Mouse (Mus musculus) midbrain, embryonic 14.5 days (tissue): ENCODE data around the gene Olfr898. TPM values are rescaled to one million over a fixed set of nuclear protein-coding genes. Genes with fewer than 3 reads are reported as not detected.

Source experiments
- ATAC-seq: fragments of 200-750 bp; cut with Nextera tagmentation; 2 replicates; pipeline ENCODE4 v1.8.0; 2017; ENCODE audit warnings: moderate number of reproducible peaks, moderate library complexity; ENCODE audit not compliant: low FRiP score, low TSS enrichment
- DNase-seq: peaks from one replicate; pipeline ENCODE4 v3.0.0-alpha.2; 2015
- H3K27ac ChIP-seq: fragments of 300-500 bp; sonication (generic); replicated peaks from 2 replicates; pipeline ENCODE4 v1.5.1; 2014; ENCODE audit warnings: mild to moderate bottlenecking, low read depth, low read length, moderate library complexity
- H3K27me3 ChIP-seq: fragments of 300-500 bp; sonication (generic); 2 replicates; pipeline ENCODE4 v1.6.1; 2014; ENCODE audit warnings: low read length, control low read depth, mixed read lengths; ENCODE audit not compliant: control insufficient read depth, insufficient read depth
- H3K36me3 ChIP-seq: fragments of 300-500 bp; sonication (generic); 2 replicates; pipeline ENCODE4 v1.6.1; 2014; ENCODE audit warnings: low read length, control low read depth; ENCODE audit not compliant: control insufficient read depth, insufficient read depth
- H3K4me1 ChIP-seq: fragments of 300-500 bp; sonication (generic); 2 replicates; pipeline ENCODE4 v1.6.1; 2014; ENCODE audit warnings: mild to moderate bottlenecking, antibody characterized with exemption, low read length, control low read depth; ENCODE audit not compliant: control insufficient read depth, insufficient read depth
- H3K4me2 ChIP-seq: fragments of 300-500 bp; sonication (generic); 2 replicates; pipeline ENCODE4 v1.6.1; 2014; ENCODE audit warnings: mild to moderate bottlenecking, low read length, moderate library complexity
- H3K4me3 ChIP-seq: fragments of 300-500 bp; sonication (generic); replicated peaks from 2 replicates; pipeline ENCODE4 v1.5.1; 2014; ENCODE audit warnings: low read depth, low read length
- H3K9ac ChIP-seq: fragments of 300-500 bp; sonication (generic); replicated peaks from 2 replicates; pipeline ENCODE4 v1.6.1; 2014; ENCODE audit warnings: mild to moderate bottlenecking, low read length, moderate library complexity
- H3K9me3 ChIP-seq: fragments of 300-500 bp; sonication (generic); 2 replicates; pipeline ENCODE4 v1.6.1; 2016; ENCODE audit warnings: low read length, control low read depth, mixed read lengths; ENCODE audit not compliant: control insufficient read depth
- WGBS: fragments of 180-500 bp; shearing (Covaris S2); extraction: QIAGEN DNeasy Blood & Tissue Kit; methylation state at CpG from one replicate; pipeline ENCODE4 v1.1.7; 2014; 5-methylcytosine and 5-hydroxymethylcytosine counted together
- polyA plus RNA-seq: library from polyadenylated mRNA; unstranded; fragments of >200 nt; fragmentation: Nextera tagmentation; extraction: Ambion mirVana; gene quantifications from 2 replicates; pipeline ENCODE4 v1.2.1, GENCODE M21; 2014

Olfr898 gene
- polyA plus RNA-seq, result not detected in 2 replicates

- H3K4me2 ChIP-seq, result no peak within 1 kb of the TSS
- WGBS, result 97% methylated on average over 4 of the region's 4 CpGs
- DNase-seq (no peak), ATAC-seq (no peak)
- no peak within 1 kb of the TSS for H3K4me3 ChIP-seq
- H3K9ac ChIP-seq, result no peak within 1 kb of the TSS
- H3K4me1 ChIP-seq, result no peaks in the 10 kb centered on the region
- no peaks in the 10 kb centered on the region for H3K9me3 ChIP-seq
- no peaks in the 10 kb centered on the region for H3K36me3 ChIP-seq
- no peak within 1 kb of the TSS for H3K27ac ChIP-seq
- H3K27me3 ChIP-seq, result no peaks in the 10 kb centered on the region
Observed at GRCm38 (mm10) chr9:38348111-38348510, at the start of gene Olfr898. Olfr898 (plus strand) TSS chr9:38348411.

- WGBS, result 80% methylated on average over 3 of the region's 3 CpGs
Observed at GRCm38 (mm10) chr9:38328760-38329159, 19.5 kb upstream of the Olfr898 start, which contains the start of gene Olfr25. Olfr25 (plus strand) TSS chr9:38329060.

GRCm38 (mm10) chr9:38366596-38366995 is 18.4 kb downstream of the Olfr898 start, which contains the start of gene Olfr250:
Olfr250 (plus strand) TSS chr9:38366896.
- Histone ChIP-seq H3K36me3 (no peaks in the 10 kb centered on the region), H3K4me1 (no peaks in the 10 kb centered on the region), H3K9ac (no peak within 1 kb of the TSS), H3K27me3 (no peaks in the 10 kb centered on the region), H3K27ac (no peak within 1 kb of the TSS), H3K4me2 (no peak within 1 kb of the TSS), H3K9me3 (no peaks in the 10 kb centered on the region), H3K4me3 (no peak within 1 kb of the TSS)
- WGBS, result 91% methylated on average over 2 of the region's 2 CpGs
- no peak for ATAC-seq
- no peak for DNase-seq

More at GRCm38 (mm10) chr9:38328760-38329159, 19.5 kb upstream of the Olfr898 start, which contains the start of gene Olfr25:
- no peak within 1 kb of the TSS for H3K4me3 ChIP-seq
- ATAC-seq (no peak), DNase-seq (no peak)
- H3K27ac ChIP-seq, result no peak within 1 kb of the TSS
- H3K4me1 ChIP-seq, result no peaks in the 10 kb centered on the region
- H3K9me3 ChIP-seq, result no peaks in the 10 kb centered on the region
- H3K4me2 ChIP-seq, result no peak within 1 kb of the TSS
- no peaks in the 10 kb centered on the region for H3K27me3 ChIP-seq
- H3K36me3 ChIP-seq, result no peaks in the 10 kb centered on the region
- H3K9ac ChIP-seq, result no peak within 1 kb of the TSS

GRCm38 (mm10) chr9:38376786-38377185 is 28.6 kb downstream of the Olfr898 start, which contains the start of gene Olfr251:
Olfr251 (plus strand) TSS chr9:38377086.
- DNase-seq (no peak), ATAC-seq (no peak)
- Histone ChIP-seq H3K4me2 (no peak within 1 kb of the TSS), H3K36me3 (no peaks in the 10 kb centered on the region), H3K4me3 (no peak within 1 kb of the TSS), H3K9me3 (no peaks in the 10 kb centered on the region), H3K4me1 (no peaks in the 10 kb centered on the region), H3K9ac (no peak within 1 kb of the TSS), H3K27me3 (no peaks in the 10 kb centered on the region), H3K27ac (no peak within 1 kb of the TSS)
- WGBS, result 70% methylated on average over 2 of the region's 2 CpGs

GRCm38 (mm10) chr9:38401398-38401797 is 53.2 kb downstream of the Olfr898 start, which contains the start of gene Olfr147:
Olfr147 (plus strand) TSS chr9:38401698.
- H3K4me2 ChIP-seq, result no peak within 1 kb of the TSS
- DNase-seq, result no peak
- H3K36me3 ChIP-seq, result no peaks in the 10 kb centered on the region
- no peaks in the 10 kb centered on the region for H3K4me1 ChIP-seq
- no peaks in the 10 kb centered on the region for H3K9me3 ChIP-seq
- 90% methylated on average over 1 of the region's 1 CpGs for WGBS
- no peak for ATAC-seq
- H3K27me3 ChIP-seq, result no peaks in the 10 kb centered on the region
- H3K27ac ChIP-seq, result no peak within 1 kb of the TSS
- H3K9ac ChIP-seq, result no peak within 1 kb of the TSS
- H3K4me3 ChIP-seq, result no peak within 1 kb of the TSS

Other genes with a start within 250 kb of the Olfr898 start
- gene Olfr888, start 240.3 kb upstream of the Olfr898 start, polyA plus RNA-seq, result not detected in 2 replicates
- gene Olfr889, start 233.2 kb upstream of the Olfr898 start, polyA plus RNA-seq, result 0.04 and 0.05 TPM in 2 replicates
- not detected in 2 replicates for gene Olfr890, start 205.9 kb upstream of the Olfr898 start, polyA plus RNA-seq
- gene Olfr891, start 167.6 kb upstream of the Olfr898 start, polyA plus RNA-seq, result not detected in 2 replicates
- gene Olfr893, start 140.0 kb upstream of the Olfr898 start, polyA plus RNA-seq, result not detected in 2 replicates
- not detected in 2 replicates for gene Olfr894, start 130.4 kb upstream of the Olfr898 start, polyA plus RNA-seq
- not detected in 2 replicates for gene Olfr143, start 95.6 kb upstream of the Olfr898 start, polyA plus RNA-seq
- gene Olfr895, start 80.6 kb upstream of the Olfr898 start, polyA plus RNA-seq, result not detected in 2 replicates
- gene Olfr896-ps1, start 57.3 kb upstream of the Olfr898 start, polyA plus RNA-seq, result not detected in 2 replicates
- gene Olfr25, start 19.4 kb upstream of the Olfr898 start, polyA plus RNA-seq, result not detected in 2 replicates
- gene Olfr250, start 18.5 kb downstream of the Olfr898 start, polyA plus RNA-seq, result not detected in 2 replicates
- gene Olfr251, start 28.7 kb downstream of the Olfr898 start, polyA plus RNA-seq, result not detected in 2 replicates
- gene Olfr147, start 53.3 kb downstream of the Olfr898 start, polyA plus RNA-seq, result not detected in 2 replicates
- not detected in 2 replicates for gene Olfr901, start 81.0 kb downstream of the Olfr898 start, polyA plus RNA-seq
- not detected in 2 replicates for gene Olfr902, start 99.2 kb downstream of the Olfr898 start, polyA plus RNA-seq
- gene Olfr904, start 114.7 kb downstream of the Olfr898 start, polyA plus RNA-seq, result not detected in 2 replicates
- gene Olfr905, start 122.7 kb downstream of the Olfr898 start, polyA plus RNA-seq, result not detected in 2 replicates
- not detected in 2 replicates for gene Olfr906, start 138.7 kb downstream of the Olfr898 start, polyA plus RNA-seq
- gene Olfr907, start 147.4 kb downstream of the Olfr898 start, polyA plus RNA-seq, result not detected in 2 replicates
- not detected in 2 replicates for gene Olfr911-ps1, start 173.2 kb downstream of the Olfr898 start, polyA plus RNA-seq
- gene Olfr910, start 189.4 kb downstream of the Olfr898 start, polyA plus RNA-seq, result not detected in 2 replicates
- not detected in 2 replicates for gene Olfr912, start 231.8 kb downstream of the Olfr898 start, polyA plus RNA-seq
- gene Olfr913, start 244.3 kb downstream of the Olfr898 start, polyA plus RNA-seq, result not detected in 2 replicates